Mouse (Mus musculus): ENCODE data around the gene Oprm1.

DNA sequence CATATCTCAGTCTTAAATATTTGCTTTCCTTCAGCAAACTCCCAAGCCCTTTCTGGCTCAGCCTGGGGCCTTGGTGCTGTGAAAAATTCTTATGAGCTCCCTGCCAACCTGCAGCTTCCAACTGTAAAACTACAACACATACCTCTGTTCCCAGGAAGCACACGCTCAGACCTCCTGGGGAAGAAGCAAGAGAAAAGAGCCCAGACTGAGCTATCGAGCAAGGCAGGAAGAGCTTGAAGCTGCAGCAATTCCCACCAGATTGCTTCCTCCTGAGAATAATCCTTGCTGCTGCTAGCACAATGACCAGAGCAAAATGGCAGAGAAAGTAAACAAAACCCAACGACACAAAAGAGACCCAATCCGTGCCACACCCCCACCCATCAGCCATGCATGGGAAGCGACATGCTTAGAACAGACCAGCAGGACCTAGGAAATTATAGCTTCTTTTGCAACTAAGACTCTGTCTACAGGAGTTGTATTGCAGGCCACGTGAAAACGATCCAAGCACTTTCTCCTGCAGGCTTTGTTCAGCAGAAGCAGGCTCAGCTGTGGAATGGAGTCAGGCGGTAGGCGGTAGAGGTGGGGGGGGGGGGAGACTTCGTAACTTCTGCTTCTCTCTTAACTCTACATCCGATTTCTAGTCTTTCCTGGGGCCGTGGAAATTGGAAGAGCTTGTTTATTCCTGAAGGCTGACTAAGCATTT is 294.2 kb downstream of the Oprm1 start, which contains the start of gene Ipcef1:
- no peak for TF ChIP-seq E2F4 (IDR thresholded peaks at IDR 0.05; ENCODE audit: insufficient read depth)
- TF ChIP-seq MYOG (IDR thresholded peaks at IDR 0.05; ENCODE audit: control insufficient read depth in 1 of 3, insufficient read depth in 1 of 3, insufficient read length in 2 of 3, low read depth in 2 of 3): no peak
- no peak for TF ChIP-seq TCF12 (IDR thresholded peaks at IDR 0.05; ENCODE audit: insufficient read depth, poor library complexity, severe bottlenecking)
